Mouse (Mus musculus) liver, postnatal 0 days (tissue): ENCODE results near the gene Olfml2b.

Experiments
- CTCF ChIP-seq: sonication (generic); IDR thresholded peaks from 2 replicates; pipeline ENCODE4 v1.5.1; 2016; ENCODE audit warnings: antibody characterized with exemption, low read depth
- EP300 ChIP-seq: IDR thresholded peaks from 2 replicates; pipeline ENCODE4 v1.6.1; 2016; ENCODE audit warnings: antibody characterized with exemption, low read depth, mild to moderate bottlenecking

GRCm38 (mm10) chr1:170647381-170647780 is 3.0 kb downstream of the Olfml2b start:
- no peak for TF ChIP-seq CTCF
- no peak for TF ChIP-seq EP300
